Mouse (Mus musculus): Measurements from ENCODE around the gene Medag. TPM values are rescaled to one million over a fixed set of nuclear protein-coding genes. Genes with fewer than 3 reads are reported as not detected.

The Medag gene
- polyA plus RNA-seq, 1 experiment from 2014 or later, result 1.2 TPM

Other genes with a start within 250 kb of the Medag start
- gene Uspl1, start 227.4 kb upstream of the Medag start, polyA plus RNA-seq (2016; fragmentation: Nextera tagmentation; extraction: Ambion mirVana), result 36.3 and 38.1 TPM in 2 replicates
- gene Hmgb1, start 227.3 kb upstream of the Medag start, polyA plus RNA-seq (2016; fragmentation: Nextera tagmentation; extraction: Ambion mirVana), result 801 and 858 TPM in 2 replicates
- gene Alox5ap, start 147.0 kb upstream of the Medag start, polyA plus RNA-seq (2016; fragmentation: Nextera tagmentation; extraction: Ambion mirVana), result 4.5 and 4.9 TPM in 2 replicates
- gene Tex26, start 27.9 kb downstream of the Medag start, polyA plus RNA-seq (2016; fragmentation: Nextera tagmentation; extraction: Ambion mirVana), result 0.56 and 0.77 TPM in 2 replicates
- 0.09 TPM in 1 of 2 replicates, not detected in the other for gene Wdr95, start 116.9 kb downstream of the Medag start, polyA plus RNA-seq (2016; fragmentation: Nextera tagmentation; extraction: Ambion mirVana)
- 42.4 and 43.6 TPM in 2 replicates for gene Hsph1, start 224.6 kb downstream of the Medag start, polyA plus RNA-seq (2016; fragmentation: Nextera tagmentation; extraction: Ambion mirVana)

Data from heart, embryonic 12.5 days (tissue).